Mouse (Mus musculus): ENCODE results near the gene Calr3.

Gene Calr3

GRCm38 (mm10) chr8:72457806-72458205, 14.1 kb upstream of the Calr3 start:
- no peak for TF ChIP-seq GATA4 (IDR thresholded peaks at IDR 0.05; ENCODE audit: insufficient replicate concordance, low read length)

- no peak for TF ChIP-seq GATA4 (IDR thresholded peaks at IDR 0.05; ENCODE audit: insufficient replicate concordance, low read length)
Measured at GRCm38 (mm10) chr8:72455317-72455716, 11.6 kb upstream of the Calr3 start.

DNA sequence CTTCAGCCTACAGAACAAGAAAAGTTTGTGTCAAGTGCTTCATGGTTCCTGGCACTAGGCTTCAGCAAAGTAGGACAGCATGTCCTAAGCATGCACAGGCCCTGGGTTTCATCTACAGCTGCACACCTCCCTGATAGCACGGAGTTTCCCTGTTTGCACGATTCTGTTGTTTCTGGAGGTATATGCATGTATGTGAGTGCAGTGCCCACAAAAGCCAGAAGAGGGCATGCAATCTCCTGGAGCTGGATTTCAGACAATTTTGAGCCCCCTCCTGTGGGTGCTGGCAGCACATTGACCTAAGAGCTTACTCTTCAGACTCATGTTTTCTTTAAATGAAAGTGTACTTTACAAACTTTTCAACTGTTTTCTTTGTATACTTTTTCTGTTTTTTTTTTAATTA, 10.2 kb upstream of the Calr3 start:
- no peak for TF ChIP-seq GATA4 (IDR thresholded peaks at IDR 0.05; ENCODE audit: insufficient replicate concordance, low read length)

DNA sequence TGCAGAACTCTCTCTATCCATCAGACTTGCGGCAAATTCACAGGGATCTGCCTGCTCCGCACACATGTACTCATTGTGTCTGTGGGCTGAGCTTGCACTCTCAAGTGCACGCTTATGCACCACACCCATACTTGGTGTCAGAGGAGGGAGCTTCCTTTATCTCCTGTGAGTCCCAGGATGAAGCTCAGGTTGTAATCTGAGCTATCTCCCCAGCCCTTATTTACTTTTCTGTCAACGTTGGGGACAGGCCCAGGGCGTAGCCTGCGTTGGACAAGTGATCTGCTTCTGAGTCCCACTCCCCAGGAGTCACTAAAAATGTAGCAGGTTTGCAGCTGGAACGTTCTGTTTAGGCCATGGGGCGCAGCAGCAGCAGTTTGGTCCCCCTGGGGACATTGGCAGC, 7.8 kb upstream of the Calr3 start:
- no peak for TF ChIP-seq GATA4 (IDR thresholded peaks at IDR 0.05; ENCODE audit: insufficient replicate concordance, low read length)

GRCm38 (mm10) chr8:72445071-72445470, 1.4 kb upstream of the Calr3 start:
- TF ChIP-seq GATA4 (IDR thresholded peaks at IDR 0.05; ENCODE audit: insufficient replicate concordance, low read length), result no peak

GRCm38 (mm10) chr8:72443994-72444350, 302 bp upstream of the Calr3 start:
- no peak for TF ChIP-seq GATA4 (IDR thresholded peaks at IDR 0.05; ENCODE audit: insufficient replicate concordance, low read length)

- TF ChIP-seq GATA4 (IDR thresholded peaks at IDR 0.05; ENCODE audit: insufficient replicate concordance, low read length), result no peak
Measured at GRCm38 (mm10) chr8:72438248-72439015, 5.2 kb downstream of the Calr3 start.

- TF ChIP-seq GATA4 (IDR thresholded peaks at IDR 0.05; ENCODE audit: insufficient replicate concordance, low read length), result no peak
Measured at GRCm38 (mm10) chr8:72434952-72435351, 8.7 kb downstream of the Calr3 start.

DNA sequence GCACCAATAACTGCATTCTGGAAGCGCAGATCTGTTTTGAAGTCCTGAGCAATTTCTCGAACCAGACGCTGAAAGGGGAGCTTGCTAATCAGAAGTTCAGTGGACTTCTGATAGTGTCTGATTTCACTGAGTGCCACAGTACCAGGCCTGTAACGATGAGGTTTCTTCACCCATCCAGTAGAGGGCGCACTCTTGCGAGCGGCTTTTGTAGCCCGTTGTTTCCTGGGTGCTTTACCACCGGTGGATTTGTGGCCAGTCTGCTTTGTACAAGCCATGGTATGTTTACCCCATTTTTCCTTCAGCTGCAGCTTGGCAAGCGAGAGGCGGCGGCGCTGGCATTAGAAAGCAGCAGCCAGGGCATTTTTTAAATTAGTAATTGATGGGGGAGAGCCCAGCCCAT, 14.0 kb downstream of the Calr3 start:
- TF ChIP-seq GATA4 (IDR thresholded peaks at IDR 0.05; ENCODE audit: insufficient replicate concordance, low read length), result no peak

DNA sequence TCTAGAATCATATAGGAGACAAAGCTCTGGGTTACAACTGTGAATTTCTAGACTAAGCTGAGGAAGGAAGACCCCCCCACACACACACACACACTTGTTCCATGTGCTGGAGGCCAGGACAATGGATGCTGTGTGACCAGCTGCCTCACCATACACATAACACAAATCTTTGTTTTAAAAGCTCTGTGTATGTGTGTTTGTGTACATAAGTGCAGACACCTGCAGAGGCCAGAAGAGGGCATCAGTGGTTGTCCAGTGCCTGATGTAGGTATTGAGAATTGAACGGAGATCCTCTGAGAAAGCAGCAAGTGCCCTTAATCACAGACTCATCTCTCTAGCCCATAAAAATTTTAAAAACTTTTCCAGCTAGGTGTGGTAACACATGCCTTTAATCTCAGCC, 20.7 kb downstream of the Calr3 start:
- no peak for TF ChIP-seq GATA4 (IDR thresholded peaks at IDR 0.05; ENCODE audit: insufficient replicate concordance, low read length)

- no peak for TF ChIP-seq GATA4 (IDR thresholded peaks at IDR 0.05; ENCODE audit: insufficient replicate concordance, low read length)
Measured at GRCm38 (mm10) chr8:72421362-72422335, 22.0 kb downstream of the Calr3 start, which contains the start of gene Eps15l1. Gene Eps15l1 (minus strand): TSS chr8:72421460.

- TF ChIP-seq GATA4 (IDR thresholded peaks at IDR 0.05; ENCODE audit: insufficient replicate concordance, low read length), result no peak
Measured at GRCm38 (mm10) chr8:72420571-72421361, 22.9 kb downstream of the Calr3 start.

DNA sequence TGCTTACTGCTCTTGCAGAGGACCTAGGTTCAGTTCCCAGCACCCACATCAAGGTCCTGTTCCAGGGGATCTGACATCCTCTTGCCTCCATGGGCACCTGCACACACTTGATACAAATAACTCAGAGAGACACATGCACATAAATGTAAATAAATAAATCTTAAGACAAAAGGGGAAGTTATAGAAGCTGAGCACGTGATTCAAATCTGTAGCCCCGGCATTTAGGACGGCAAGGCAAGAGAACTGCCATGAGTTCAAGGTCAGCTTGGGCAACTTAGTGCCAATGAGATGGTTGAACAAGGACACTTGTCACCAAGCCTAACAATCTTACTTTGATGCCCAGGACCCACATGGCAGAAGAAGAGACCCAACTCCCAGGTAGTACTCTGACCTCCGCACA, 25.6 kb downstream of the Calr3 start:
- TF ChIP-seq GATA4 (IDR thresholded peaks at IDR 0.05; ENCODE audit: insufficient replicate concordance, low read length), result no peak

DNA sequence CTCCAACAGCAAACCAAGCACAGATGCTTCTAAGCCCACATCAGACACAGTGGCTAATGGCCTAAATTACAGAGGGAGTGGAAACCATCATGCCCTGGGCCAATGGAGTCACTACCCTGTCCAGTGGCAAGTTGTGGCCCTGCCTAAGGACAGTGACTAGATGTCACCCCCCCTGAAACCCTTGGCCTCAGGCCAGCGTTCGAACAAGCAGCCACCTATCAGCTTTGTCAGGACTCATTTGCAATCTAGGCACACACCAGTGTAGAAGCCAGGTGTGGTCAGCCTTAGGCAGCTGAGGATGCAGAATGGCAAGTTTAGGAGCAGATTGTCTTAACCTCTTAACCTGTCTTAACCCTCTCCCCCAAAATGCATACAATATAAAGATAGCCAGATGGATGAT, 28.4 kb downstream of the Calr3 start:
- TF ChIP-seq GATA4 (IDR thresholded peaks at IDR 0.05; ENCODE audit: insufficient replicate concordance, low read length), result no peak

- no peak for TF ChIP-seq GATA4 (IDR thresholded peaks at IDR 0.05; ENCODE audit: insufficient replicate concordance, low read length)
Measured at GRCm38 (mm10) chr8:72413839-72414238, 29.8 kb downstream of the Calr3 start.
